Mouse (Mus musculus): ENCODE measurements around the gene Zic4.

Zic4 gene

DNA sequence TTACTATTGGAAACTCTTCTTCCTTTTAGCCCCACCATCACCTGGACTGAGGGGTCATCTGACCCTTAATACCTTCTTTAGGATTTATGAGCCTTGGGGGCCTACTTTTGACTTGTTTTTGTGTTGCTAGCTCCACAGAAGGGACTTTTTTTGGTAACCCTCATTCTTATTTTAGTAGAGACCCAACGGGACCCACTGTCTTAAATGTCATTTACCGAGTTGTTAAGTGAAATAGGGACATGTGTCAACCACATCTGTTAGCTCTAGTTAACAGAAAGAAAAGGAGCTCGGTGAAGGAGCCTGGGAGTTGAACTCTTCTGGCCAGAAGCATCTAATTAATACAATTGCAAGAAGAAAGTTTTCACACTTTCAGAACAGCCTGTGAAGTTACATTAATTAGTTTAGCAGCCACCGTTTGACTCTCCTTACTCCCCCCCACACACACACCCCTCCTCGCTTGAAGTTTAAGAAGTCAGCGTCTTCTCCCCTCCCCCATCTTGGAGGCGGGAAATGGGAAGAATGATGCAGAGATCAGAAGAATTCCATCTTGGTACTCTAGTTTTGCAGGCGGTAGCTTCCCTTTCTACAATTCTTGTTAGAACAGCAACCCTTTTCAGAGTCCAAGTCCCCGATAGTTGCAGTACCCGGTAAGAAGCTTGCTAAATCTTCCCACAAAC is 17.7 kb downstream of the Zic4 start:
- no peak for DNase-seq (ENCODE audit: low read depth, low spot score)

DNA sequence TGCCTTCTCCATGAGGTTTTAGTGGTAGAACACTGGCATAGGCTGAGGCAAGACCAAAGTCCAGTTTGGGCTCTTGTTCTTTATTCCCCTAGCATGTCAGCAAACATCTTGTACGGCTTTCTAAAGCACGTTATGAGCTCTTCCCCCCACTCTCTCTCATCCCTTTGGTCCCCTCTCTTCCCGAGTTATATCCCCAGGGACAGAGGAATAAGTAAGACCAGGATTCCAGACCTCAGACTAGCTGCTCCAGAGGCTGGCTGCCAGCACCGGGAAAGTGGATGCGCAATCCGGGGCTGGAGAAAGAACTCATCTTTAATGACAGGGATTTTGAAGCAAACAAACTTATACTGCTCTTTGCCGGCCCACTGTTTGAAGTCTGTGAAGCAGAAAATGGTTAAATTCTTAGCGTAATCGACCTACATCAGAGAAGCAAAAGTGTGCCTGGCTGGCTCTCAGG is 18.3 kb downstream of the Zic4 start:
- DNase-seq (ENCODE audit: low read depth, low spot score), result no peak

DNA sequence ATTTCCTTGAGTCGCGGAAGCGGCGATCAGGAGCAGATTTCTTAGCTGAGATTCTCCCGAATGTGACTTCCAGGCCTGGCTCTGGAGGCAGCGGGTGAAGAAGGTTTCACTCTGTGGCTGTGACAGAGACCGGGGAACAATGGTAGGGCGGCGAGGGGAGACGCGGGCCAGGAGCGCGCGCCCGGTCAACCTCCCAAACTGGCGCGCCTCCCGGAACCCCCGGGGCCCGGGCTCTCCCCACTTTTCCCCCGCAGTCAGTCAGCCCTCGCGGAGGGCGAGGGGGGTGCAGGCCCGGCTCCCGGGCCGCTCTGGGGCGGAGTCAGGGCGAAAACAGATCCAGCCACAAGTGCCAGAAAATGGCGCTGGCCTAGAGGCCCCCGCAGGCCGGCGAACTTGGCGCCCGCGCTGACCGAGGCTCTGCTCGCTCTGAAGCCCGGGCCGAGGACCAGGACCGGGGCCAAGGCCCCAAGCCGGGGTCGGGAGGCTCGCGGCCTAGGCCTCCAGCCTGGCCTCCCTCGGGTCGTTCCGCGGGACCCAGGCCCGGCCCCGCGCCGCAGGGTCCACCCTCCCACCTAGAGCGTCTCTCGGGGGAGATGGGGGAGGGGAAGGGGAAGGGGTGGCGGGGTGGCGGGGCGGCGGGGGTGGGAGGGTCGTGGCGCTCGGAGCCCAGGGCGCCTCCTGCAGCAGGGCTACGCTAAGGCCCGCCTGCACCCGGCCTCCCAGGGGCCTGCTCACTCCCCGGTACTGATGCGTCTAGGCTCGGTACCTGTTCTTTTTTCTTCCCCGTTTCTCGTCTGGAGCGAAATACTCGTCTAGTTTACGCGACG is 19.3 kb downstream of the Zic4 start:
- no peak for DNase-seq (ENCODE audit: low read depth, low spot score)

DNA sequence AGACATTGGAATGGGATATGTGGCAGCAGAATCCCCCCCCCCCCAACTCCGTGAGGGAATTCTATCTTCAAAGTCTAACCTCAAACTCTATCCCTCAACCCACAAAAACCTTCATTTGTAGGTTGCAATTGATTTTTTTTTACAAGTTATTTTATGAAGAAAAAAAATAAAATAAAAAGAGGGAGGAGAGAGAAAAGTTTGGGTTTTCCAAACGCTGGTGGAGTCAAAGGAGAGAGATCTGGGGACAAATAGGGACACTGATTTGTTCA is 19.8 kb downstream of the Zic4 start:
- no peak for DNase-seq (ENCODE audit: low read depth, low spot score)

DNA sequence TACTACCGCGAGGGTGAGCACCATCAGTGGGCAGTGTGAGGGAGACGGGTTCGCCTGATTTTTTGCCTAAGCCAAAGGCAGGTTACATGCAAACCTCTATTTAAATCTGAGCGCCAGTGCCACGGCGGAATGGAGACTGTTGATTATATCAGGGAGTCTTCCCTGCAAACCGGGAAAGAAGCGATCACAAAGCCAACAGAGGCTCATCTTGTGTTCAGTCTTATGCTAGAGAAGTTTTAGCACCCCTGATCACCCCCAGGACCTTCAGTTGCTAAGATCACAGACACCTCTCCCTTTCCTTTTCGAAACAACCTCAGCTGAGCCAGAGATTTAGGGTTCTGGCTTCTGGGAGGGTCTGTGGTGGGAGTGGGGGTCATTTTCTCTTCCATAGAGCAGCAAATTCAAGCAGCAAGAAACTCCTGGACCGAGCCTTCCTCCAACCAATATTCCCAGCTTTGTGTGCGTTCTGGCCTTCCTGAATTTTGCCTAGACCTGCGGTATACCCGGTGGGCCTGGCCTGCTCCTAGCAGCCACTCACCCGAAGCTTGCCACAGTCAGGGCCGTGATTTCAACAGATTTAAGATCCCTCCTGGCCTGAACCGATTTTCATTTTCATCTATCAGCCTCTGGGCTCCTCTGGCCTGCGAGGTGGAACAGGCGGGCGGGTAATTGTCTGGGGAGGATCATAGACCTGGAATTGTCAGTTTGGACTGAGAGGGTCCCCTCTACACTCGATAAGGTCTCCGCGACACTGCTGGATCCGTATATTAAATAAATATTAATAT is 20.4 kb downstream of the Zic4 start:
- DNase-seq (ENCODE audit: low read depth, low spot score), result no peak

DNA sequence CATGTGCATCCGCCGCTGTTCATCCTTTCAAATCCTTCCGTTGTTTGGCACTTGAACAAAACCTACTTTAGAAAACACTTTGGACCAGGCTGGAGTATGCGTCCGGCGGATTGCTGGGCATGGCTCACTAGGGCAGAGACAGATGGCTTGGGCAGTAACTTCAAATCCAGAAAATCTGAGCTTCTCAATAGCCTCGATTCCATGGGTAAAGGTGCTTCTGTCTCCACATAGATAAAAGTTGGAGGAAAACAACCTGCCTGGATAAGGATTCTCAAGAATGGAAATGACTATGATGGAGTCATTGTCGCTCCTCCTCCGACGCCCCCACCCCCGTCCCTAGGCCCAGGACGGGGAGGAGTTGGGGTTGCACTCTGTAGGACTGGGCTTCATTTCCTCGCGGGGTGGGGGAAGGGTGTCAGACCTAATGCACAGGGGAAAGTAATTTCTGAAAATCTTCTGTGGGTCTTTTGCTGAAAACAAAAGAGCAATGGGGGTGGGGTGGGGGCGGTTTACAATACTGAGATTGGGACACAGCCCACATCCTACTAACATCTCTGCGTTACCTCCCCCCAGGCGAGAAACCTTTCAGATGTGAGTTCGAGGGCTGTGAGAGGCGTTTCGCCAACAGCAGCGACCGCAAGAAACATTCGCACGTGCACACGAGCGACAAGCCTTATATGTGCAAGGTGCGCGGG is 21.4 kb downstream of the Zic4 start:
- DNase-seq (ENCODE audit: low read depth, low spot score), result no peak

DNA sequence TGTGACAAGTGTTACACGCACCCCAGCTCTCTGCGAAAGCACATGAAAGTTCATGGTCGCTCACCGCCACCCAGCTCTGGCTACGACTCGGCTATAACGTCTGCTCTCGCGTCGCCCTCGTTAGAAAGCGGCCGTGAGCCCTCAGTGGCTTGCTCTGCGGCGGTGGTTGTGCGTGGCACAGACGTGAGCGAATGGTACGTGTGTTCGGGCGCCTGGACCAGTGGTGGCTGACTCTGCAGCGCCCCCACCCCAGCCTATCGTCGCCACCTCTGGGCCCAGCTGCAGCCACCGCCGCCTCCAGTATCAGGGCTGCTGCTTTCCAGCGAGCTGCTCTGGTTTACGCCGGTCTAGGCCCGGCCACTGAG is 21.9 kb downstream of the Zic4 start:
- no peak for DNase-seq (ENCODE audit: low read depth, low spot score)

DNA sequence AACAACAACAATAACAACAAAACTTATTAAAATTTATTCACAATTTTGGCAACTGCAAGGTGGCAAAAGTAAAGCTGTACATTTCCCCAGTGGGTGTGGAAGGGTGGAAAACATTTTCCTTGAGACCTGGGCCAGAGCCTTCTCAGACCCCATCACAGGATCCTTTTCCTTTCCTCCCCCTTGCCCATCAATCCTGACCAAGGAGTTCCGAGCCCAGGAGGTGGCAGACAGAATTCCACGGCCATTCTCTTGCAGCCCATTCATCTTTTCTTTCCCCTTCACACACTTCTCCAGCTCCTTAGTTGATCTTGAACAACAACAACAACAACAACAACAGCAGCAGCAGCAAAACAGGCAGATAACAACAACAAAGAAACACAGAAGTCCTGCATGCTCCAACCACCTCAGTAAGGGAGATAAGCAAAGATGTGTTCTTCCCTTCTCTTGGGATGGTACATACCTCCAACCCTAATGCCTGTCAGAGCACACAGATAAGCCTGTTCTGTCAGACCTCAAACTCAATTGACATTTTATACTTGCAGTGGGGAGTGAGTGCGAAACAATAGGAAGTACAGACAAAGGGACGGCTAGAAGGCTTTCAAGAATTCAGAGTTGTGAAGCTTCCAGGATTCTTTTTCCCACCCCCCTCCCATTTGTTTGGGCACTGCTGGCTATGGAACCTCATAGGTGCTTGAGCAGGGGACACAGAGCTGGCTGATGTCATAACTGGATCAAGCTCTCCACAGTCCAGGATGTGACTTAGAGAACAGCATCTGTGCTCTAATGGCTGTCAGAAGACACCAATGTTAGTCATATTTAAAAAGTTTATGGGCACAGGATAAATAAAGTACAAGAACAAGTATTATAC is 22.7 kb downstream of the Zic4 start:
- no peak for DNase-seq (ENCODE audit: low read depth, low spot score)

DNA sequence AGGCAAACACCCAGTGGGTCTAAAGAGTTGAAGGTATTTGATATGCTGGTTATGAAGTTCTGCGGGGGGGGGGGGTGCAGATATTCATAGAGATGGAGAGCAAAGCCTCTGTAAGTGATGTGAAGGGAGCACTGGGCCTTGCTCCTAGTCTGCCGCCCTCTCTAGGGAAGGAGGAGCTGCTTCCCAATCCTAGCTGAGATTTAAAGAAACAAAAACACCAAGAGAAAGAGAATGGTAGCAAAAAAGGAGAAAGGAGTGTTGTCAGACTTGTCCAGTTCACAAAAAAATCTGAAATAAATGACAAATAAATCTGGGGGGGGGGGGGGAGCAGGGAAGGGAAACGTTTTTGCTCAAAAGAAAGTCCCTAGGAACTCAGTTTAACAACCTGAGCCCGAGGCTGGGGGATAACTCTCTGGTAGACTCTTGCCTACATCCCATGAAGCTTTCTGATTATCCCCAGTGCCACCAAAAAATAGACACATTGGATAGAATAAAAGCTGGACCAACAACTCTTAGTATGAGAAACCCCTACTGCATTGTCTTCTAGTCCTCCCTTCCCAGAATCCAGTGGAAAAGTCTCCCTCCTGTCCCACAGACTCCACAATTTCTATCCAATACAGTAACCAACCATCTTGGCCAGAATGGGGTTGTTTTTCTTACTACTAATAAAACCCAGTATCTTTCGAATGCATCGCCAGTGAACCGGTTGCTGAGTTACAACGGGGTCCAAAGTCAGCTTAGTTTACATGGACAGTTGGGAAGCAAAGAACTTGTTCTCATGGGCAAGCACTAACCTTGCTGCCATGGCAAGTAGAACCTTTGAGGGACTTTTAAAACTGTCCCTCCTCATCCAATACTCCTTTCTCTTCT is 23.6 kb downstream of the Zic4 start:
- no peak for DNase-seq (ENCODE audit: low read depth, low spot score)

DNA sequence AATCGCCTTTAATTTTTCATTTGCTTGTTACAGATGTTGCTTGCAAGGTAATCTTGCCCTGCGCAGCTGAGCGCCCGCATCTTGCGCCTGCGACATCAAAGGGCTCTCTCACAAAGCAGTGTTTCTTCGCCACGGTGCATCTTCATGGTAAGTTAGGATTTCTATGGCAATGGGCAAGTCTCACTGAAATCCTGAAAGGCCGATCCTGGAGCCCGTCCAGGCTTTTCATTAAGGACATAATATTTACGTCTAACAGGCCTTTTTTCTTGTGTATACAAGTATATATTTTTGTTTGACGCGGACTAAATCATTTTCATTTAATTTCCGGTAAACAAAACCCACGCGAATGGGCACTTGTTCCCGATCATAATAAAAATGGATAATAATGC is 24.3 kb downstream of the Zic4 start:
- no peak for DNase-seq (ENCODE audit: low read depth, low spot score)

DNA sequence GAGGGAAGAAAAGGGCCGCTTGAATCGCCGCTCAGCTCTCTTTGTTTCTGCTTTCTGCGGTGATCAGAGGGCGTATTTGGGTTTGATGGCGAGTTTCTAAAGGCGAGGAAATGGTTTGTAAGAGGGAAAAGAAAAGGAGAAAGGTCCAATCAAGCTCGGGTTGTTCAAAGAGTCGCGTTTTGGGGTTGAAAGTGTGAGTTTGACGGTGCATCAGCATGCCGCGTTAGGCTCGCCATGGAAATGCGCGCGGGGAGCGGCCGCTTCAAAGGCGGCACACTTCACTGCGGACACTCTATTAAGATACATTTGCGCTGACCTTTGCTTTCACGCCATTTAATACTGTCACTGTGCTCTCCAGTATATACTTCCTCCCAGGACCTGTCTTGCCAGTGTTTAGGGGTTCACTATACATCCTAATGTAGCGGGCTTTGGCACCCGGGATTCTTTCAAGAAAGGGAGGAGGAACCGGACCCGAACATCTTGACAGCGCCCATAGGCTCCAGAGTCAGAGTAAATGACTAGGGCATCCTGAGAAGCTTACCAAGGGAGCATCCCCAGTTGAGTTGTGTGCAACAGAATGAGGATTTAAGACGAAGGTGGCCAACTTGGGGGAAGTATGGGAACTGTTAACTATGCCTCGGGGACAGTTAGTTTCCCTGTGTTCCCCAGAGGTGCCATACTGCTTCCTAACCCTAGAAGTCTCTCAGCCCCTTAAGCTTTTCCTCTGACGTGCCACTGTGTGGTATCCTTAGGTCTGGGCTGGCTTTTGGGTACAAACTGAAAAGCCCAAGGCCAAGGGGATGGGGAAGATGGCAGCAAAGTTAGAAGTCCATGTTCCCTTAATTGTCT is 24.9 kb downstream of the Zic4 start:
- DNase-seq (ENCODE audit: low read depth, low spot score), result no peak

DNA sequence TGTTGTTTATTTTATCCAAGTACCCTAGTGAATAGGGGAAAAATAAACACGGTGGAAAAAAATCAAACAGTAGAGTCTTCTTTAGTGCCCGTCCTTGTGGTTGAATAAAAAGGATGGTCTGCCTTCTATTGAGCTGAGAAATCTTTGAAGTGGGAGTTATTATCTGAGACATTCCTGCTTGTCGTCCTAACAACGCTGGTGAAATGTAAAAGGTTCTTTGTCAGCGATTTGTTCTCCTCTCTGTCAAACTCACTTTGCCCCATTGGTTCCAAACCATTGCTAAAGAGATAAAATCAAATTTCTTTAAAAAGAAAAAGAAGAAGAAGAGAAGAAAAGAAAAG is 25.5 kb downstream of the Zic4 start:
- DNase-seq (ENCODE audit: low read depth, low spot score), result no peak

DNA sequence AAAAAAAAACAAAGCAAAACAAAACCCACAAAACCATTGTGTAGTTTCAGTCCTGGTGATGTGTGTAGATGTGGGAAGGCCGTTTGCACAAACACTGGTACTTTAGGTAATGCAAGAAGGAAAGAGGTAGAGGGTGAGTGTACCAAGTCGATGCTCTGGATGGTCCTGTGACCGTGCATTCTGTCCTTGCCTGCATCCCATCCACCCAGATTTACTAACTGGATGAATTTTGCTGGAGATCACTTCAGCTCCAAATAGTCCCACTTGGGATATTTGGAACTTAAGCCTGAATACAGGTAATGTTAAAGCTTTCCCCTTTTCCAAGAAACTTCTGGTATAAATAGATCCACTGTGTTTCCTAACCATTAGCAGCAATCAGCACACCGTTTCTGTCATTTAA is 26.0 kb downstream of the Zic4 start:
- DNase-seq (ENCODE audit: low read depth, low spot score), result no peak

DNA sequence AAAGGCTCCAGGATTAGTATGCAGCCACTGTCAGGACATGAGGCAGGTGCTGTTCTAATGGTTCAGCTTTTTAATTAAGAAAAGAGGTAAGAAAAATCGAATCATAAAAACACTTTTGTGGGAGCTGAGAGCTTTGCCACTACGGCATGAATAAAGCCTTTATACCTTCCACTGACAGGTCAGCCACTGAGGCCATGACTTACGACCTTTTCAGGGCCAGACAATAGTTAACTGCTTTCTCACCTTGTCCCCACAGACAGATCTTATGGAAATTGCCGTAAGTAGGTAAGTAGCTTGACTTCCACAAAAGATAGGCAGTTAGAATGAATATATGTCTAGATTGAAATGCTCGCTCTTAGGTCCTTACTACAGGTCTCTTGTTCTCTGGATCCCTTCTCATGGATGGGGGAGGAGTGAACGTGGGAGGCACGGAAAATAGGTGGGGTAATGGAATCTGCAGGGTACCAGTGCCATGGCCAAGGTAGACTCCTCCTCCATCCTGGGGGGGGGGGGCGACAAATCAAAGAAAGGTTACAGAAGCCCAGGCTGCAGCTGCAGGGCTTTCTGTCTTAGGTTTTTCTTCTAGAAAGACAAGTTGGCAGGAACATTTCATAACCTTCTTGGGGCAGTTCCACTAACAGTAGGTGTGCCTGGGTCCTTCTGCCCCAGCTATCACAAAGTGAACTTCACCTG is 31.3 kb downstream of the Zic4 start:
- no peak for DNase-seq (ENCODE audit: low read depth, low spot score)

DNA sequence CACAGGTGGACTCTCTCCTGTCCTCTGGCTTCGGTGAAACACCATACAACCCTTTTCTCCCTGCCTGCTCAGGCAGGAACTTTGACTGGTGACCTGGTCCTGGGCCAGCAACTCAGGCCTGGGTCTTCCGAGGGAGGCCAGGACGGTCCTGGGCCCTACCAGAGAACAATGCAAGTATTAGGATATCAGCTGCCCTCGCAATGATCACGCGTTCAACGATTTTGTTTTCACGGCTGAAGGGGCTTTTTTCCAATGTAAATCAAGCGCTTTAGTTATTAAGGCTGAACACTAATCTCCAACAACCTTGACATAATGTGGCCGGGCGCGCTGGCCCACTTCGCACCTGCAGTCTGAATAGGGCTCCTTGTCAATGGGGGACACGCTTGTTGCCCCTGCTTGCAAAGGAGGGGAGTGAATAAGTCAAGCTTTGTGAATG is 32.0 kb downstream of the Zic4 start:
- no peak for DNase-seq (ENCODE audit: low read depth, low spot score)

DNA sequence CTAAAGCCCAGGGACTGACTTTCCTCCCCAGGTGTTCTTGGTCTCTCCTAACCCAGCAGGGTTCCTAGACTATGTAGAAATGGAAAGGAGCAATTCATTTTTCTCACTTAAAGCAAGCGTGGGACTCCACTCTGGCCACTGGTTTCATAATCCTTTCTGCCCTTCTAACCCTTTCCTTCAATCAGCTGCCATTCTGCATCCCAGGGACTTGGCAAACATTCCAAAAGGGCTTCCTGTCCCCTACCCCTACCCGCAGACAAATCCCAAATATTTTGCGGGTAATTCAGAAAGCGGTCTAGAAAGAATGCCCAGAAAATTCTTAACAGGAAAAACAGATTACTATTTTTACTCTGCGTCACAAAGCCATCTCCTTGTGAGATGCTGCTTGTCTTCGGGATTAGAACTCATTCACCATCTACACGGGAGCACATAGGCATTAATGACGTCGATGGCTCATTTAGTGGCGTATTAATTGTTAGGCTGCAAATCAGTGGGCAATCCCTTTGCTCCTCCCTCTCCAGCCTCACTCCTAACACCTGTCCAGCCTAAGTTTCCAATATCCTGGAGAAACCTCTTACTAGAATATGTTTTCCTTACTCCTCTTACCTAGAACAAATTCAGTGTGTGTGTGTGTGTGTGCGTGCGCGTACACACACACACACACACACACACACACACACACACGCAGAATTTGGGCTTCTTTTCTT is 33.0 kb downstream of the Zic4 start:
- no peak for DNase-seq (ENCODE audit: low read depth, low spot score)

DNA sequence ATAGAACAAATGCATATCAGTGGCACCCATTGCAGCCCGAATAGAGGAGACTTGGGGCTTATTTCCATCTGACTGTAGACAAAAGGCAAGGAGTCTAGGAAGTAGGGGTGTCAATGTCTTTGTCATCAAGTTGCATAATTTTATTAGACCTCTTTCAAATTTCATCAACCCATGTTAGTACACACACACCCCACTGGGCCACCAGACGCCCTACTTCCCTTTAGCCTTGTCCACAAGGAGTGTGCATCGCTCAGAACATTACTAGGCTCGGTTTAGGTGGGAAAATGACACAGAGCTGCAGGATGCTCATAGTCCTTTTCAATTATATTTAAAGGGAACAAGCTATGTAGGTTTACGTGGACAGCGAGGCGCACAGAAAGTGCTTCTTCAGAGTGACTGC is 37.8 kb downstream of the Zic4 start:
- DNase-seq (ENCODE audit: low read depth, low spot score), result no peak

DNA sequence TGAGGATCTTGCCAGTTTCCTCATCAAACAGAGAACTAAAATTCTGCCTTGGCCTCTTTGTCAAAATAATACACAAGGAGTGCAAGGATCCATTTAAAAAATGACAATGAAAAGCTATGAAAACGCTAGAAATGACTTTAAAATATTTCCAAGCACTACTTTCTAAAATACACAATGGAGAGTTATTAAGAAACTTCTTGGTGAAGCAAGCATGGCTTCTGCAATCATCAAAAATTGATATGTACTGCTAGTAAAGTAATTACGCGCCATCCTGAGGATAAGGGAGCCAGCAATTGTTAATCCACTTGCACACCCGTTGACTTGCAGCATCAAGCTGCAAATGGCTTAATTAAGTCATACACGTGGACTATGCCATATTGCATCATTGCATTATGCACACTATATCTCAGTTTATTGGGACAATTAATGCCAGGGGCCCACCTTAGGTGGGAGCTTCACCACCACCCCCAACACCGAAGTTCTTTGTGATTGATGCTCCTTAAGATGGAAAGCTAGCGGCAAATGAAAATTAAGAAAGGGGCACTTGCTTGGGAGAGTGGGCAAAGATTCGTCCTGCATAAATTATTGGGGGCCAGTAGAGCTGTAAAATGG is 38.4 kb downstream of the Zic4 start:
- DNase-seq (ENCODE audit: low read depth, low spot score), result no peak
